Mouse (Mus musculus) ovary, postnatal 10 days (tissue): ENCODE data around the gene Blm.
"Not testable (repeated sequence)": the region's sequence is repeated elsewhere in the genome, so short reads cannot be mapped to it uniquely, and the experiment has no call there.

Source experiments
- DNase-seq: peaks from one replicate; pipeline ENCODE4 v3.0.0; 2022; ENCODE audit warnings: low spot score

Blm gene

DNA sequence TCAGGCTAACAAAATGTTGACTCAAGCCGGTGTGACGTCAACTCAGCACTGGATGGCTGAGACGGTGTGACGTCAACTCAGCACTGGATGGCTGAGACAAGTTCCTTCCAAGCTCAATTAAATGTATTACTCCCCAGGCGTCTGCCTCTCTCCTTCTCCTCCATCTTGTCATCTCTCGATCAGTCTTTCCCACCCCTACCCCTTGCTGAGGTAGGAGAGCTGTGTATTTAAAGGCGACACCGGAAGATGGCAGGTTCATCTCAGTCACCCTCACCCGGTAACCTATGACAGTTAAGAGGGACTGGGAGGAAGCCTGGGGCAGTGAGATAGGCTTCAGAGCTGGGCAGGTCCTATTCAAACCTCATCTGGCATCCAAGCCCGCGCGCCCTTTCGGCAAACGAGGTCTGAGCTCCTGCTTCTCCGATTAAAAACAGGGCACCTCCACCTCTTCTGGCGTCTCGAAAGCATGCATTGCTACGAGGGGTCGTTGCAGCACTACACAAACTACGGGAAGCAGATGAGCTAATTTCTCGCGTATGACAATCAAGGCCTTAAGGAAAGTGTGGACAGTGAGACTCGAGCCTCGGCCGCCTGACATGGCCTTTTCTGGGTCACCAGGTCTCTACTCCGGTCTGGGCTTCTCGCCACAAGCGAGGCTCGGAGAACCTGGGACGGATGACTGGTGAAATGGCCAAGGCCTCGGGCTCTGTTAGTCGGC lies 469 bp downstream of the Blm start:
- DNase-seq: no peak

DNA sequence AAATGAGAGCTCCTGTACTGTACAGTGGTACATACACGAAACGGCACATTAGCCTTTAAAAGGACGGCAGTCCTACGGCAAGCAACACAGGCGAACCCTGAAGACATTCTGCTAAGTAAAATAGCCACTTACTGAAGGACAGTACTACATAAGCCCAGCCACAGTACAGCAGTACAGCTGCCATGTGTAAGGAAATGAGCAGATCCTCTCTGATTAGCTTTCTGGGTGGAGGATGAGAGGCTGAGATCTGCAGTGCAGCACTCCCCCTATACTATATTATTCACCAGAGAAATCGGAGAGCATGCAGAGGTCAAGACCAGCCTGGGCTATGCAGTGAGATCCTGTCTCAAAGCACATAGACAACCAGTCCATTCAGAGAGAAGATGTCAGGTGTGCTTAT lies 3.8 kb downstream of the Blm start:
- no peak for DNase-seq

DNA sequence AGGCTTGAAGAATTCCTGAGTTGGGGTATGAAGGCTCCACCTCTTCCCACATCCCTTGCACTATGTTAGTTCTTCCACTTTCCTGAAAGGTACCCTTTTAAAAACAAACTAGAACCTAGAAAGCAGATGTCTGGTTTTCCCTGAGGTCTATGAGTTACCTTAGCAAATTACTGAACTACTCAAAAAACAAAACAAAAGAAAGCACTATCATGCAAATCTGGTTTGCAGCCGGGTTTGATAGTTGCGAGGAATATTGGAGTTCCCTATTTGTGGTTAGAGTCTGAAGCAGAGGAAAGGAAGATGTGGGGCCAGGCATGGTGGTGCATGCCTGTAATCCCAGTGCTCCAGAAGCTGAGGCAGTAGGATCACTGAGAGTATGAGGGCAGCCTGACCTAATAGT lies 4.3 kb downstream of the Blm start:
- DNase-seq: no peak

DNA sequence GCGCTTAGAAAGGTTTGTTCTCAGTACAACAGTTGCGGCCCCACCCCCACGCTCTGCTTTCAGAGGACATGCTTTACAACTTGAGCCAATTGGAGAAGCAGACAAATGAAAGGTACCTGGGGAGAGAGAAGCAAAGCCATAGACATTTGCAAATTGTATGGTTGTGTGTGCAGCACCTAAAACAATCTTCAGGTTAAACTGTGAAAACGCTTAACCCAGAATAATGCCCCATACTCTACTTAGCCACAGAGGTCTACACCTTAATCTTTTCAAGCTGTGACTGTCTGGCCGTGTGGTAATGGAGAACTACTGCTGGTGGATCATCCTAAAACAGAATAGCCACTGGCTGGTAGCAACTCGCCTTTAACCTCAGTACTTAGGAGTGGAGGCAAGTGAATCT lies 8.2 kb downstream of the Blm start:
- no peak for DNase-seq

DNA sequence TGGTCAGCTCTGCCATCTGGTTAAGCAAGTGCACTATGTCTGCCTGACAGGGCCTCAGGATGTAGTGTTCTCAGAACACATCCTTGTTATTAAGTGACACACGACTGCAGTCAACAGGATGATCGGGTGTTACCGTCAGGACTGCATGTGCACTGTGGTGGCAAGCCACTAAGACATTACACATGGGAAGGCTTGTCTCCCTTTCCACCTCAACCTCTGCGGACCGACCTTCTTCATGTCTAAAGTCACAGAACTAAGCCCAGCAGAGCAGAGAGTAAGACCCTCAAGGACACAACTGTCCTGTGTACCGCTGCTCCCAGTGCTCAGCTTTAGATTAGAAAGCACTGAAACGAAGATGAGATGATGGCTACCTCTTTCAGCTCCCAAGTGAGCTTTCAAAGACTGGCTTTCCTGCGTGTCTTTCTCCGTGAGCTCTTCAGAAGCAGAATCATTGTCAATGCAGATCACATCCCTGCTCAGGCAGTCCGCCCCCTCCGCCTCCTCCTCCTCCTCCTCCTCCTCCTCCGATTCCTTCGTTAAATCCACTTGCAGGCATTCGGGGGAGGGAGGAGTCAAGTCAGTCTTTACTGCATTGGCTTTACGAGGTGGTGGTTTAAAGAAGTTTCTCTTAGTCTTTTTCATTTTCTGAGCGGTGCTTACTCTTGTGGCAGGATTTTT lies 22.4 kb downstream of the Blm start:
- DNase-seq: no peak

DNA sequence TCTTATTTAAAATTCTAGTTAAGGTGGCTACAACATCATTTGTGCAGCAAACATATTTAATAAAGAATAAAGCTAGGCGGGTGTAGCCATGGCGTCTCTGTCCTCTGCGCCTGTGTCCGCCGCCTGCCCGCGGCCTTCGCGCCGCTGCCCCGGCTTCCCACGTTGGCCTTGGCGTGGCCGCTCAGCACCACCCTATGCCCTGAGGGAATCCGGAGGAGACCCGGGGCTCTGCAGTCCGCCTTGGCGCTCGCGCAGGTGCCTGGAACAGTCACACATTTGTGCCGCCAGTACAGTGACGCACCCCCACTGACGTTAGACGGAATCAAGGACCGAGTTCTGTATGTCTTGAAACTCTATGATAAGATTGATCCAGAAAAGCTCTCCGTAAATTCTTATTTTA lies 27.2 kb downstream of the Blm start:
- DNase-seq: not testable (repeated sequence)

DNA sequence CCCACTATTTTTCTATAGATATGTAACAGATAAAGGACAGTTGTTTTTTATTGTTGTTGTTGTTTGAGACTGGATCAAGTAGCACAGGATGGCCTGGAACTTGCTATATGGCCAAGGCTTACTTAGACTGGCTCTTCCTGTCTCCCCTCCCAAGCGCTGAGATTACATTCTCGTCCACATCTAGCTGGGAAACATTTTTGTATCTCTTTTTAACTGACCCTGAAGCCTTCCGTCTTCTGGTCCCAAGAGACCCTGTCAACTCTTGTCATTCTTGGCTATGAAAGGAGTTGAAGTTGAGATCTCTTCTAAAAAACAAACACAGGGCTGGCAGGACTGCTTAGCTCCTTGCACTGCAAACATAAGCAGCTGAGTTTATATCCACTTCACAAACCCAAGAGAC lies 28.9 kb downstream of the Blm start:
- no peak for DNase-seq

DNA sequence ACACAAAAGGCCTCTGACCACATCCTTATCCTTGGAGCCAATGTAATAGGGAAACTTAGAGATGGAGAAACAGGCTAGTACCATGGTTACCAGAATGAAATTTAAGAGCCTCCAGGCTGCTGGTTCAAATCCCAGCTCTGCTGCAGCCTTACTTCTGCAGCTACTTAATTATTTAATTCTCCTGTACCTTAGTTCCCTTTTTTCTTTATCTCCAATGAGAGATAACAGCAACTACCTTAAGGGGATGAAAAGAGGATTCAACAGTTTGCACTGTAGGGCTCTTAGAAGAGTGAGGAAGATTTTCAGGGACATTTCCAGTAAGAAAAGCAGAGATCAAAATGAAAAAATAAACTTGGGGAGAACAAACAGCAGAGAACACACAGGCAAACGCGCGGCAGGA lies 30.0 kb downstream of the Blm start:
- DNase-seq: no peak

DNA sequence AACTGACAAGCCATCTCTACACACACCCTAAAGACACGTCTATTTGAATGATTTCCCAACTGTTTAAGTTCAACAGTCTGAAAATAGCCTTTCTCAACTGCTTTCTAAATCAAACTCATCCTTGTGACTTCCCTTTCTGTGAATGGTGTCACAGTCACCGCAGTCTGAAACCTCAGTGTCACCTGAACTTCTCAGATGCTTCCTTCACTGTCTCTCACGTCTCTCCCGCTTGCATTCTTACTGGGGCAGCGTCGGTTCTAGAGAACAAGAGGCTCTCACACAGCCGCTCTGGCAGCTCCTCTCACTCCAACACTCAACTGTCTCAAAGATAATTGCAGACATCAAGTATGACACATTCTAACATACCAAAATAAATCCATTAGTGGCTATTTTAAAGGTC lies 33.9 kb downstream of the Blm start:
- no peak for DNase-seq

DNA sequence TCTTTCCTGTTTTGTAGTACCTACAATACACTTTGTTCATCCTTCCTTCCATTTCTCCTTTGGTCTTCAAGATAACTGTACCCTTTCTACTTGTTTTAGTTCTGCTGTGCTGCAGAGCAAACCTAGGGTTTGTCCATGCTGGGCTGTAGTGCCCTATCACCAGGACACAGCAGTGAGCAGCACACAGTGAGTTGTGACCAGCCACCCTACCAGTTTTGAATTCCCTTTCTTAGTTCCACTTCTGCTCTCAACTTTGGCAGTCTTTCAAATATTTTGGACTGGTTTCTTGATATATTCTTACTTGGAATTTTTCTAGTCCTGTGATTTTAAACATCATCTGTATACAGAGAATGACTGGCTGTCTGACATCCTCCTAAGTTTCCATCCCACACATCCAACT lies 34.8 kb downstream of the Blm start:
- no peak for DNase-seq

DNA sequence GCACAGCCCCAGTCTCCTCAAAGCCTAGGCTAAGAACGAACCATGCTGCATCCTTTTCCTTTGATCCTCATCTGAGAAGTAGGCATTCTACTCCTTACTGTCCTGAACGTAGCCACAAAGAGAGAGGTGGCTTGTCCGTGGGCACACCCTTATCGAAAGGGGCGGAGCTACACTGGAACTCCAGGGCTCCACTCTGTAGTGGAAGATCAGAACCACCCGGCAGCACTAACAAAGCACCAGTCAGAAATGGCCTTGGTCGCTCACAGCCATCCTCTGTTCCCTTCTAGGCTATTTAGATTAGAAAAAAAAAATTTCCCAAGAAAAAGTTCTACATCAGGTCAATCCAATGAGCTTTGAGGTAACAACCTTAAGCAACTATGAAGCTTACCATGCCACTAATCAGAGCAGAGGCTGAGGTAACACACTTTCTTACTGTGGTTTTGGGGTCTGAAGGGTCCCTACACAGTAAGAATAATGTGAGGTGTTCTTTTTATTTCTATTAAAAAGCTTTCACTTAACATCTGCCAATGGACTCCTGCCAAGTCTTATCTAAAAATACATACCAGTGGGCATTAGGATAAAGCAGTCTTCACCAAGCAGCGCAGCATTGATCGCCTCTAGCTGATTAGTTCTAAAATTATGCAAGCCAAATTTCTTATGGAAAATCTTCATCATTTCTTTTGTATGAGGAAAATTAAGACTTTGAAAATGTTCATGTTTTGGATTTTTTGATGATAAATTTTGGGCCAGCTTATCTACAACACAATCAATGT lies 35.5 kb downstream of the Blm start:
- no peak for DNase-seq

DNA sequence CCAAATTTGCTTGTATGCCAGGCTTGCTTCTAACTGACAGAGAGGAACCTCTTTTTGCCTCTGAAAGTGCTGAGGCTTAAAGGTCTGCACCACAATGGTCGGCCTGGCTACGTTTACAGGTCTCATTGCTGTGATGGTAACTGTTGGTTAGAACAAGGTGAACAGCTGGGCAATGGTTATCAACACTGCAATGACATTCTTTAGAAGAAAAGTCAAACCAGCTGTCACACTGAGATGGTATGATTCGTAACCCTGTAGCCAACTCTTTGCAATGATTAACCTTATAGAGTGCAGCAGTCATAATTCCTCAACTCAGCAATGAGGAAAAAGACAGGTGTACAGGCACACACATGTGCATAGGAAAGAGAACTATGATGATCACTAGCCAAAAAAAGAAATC lies 38.3 kb downstream of the Blm start:
- DNase-seq: no peak

DNA sequence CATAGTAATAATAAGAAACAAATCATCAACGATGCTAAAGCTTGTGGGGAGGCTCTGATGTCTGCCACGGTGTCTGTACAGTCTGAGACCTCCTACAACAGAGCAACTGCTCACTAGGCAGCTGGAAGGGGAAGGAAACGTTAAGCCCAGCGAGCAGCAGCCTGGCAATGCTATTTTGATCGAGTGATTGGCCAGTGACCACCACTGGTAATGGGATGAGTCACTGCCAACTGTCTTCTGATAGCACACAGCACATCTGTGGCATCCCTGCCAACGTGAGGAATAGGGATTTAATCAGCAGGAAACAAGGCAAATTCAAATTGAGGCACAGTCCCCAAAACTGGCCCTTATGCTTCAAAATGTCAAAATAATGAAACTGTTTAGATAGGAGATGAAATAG lies 39.7 kb downstream of the Blm start:
- no peak for DNase-seq

DNA sequence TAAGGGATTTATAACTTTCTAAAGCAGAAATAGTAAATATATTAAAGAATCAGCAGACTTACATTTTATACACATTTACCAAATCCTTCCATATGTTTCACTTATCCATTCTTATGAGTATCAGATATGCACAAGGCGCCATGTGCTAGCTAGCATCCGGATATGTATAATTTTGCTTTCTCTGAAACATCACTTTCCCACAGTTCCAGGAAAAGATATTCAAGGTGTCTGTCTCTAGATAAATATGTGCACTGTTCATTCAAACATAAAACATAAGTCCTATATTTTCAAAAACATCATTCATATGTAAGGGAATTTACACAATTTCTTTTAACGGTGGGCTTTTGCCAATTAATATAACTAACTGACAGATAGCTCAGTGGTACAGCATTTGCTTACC lies 42.9 kb downstream of the Blm start:
- DNase-seq: no peak

DNA sequence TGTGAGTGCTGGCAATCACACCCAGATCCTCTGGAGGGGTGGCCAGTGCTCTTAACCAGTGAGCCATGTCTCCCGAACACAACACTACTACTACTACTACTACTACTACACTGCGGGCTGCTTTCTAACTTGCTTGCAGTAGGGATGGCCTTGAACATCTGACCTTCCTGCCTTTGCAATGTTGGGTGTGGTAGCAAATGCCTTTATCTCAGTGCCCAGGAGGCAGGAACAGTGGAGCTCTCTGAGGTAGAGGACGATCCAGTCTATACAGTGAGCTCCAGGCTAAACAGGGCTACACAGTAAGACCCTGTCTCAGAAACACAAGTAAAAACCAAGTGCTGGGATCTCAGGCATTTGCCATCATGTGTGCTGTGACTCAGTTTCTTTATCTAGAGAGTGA lies 43.8 kb downstream of the Blm start:
- no peak for DNase-seq

DNA sequence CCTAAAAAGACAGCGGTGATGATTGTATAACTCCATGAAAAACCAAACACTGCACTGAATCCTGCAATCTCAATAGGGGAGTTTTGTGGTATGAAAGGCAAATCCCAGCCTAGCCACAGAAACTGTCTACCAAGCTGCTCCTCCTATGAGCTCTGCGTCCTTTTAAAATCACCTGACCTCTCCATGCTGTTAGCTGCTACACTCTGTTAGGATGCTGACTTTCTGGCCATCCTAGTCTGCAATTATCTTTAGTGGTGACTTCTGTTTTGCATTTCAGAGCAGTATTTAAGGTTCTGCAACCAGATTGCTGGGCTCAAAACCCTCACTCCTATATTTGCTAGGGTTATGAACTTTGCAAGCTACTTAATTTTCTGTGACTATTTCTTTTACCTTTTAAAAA lies 44.6 kb downstream of the Blm start:
- DNase-seq: no peak

DNA sequence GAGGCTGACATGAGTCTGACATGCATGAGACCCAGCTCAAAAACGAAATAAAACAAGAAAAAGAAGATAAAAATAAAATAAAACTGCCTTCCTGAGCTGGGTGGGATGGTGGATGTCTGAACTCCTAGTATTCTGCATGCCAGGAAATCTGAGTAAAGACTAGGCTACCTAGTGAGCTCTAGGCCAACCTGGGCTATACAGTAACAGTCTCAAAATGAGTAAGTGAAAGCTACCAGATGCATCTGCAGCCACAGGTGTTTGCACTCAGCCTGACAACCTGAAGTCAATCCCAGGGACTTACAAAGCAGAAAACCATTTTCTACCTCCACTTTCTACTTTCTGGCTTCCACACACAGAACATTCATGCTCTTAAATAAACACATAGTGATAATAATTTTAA lies 45.5 kb downstream of the Blm start:
- DNase-seq: no peak

DNA sequence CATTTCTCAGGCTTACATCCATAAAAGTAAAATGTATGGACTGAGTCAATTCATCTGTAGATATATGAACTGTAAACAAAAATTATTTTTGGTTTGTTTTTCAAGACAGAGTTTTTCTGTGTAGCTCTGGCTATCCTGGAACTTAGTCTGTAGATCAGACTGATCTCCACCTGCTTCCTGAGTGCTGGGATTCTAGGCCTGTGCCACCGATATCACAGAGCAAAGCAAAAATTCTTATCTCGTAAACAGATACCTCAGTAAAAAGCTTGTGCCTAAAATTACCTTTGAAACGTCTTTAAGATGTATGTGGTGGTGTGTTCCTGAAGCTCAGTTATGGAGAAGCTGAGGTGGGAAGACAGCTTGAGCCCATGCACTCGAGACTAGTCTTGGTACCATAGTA lies 47.7 kb downstream of the Blm start:
- no peak for DNase-seq

DNA sequence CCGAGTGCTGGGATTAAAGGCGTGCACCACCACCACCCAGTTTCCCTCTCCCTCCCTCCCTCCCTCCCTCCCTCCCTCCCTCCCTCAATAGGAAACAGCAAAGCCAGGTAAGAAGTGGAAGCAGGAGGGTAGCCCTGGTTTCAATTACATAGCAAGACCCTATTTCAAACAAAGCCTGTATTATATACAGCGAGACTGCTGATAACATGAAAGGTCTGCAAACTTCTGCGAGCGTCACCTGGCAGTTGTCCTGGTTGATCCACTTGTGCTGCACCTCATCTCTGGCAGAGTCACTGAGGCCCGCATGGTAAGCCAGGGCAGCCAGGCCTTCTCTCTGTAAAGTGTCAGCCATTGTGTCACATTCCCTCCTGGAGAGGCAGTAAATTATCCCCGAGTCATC lies 54.8 kb downstream of the Blm start:
- no peak for DNase-seq

DNA sequence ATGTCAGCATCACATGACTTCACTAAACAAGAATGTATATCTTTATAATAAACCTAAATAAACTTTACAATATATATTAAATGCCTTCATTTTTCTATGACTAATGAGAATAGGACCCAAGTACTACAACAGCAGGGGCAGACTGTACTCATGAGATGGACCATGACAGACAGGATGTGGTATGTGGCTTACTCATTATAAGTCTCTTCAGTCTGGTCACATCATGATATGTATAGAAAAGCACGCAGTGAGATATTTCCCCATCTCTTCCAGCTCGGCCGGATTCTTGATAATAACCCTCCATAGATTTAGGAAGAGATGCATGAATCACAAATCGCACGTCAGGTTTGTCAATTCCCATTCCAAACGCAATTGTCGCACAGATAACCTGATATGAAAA lies 61.1 kb downstream of the Blm start:
- DNase-seq: no peak

DNA sequence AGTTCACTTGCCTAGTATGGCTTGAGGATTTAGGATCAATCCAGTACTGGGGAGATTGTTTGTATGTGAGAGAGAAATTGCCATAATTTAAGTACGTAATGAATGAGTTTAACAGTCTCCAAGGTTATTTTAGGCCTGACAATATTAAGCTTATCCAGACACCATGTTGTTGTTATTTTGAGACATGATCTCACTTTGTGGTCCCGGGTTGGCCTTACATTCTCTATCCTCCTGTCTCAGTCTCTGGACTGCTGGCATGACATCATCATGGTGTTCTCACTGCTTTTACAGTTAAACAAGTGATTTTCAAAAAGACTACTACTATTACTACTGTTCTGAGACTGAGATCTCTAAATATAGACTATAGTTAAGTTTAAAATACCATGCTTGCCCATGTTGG lies 66.1 kb downstream of the Blm start:
- DNase-seq: no peak

DNA sequence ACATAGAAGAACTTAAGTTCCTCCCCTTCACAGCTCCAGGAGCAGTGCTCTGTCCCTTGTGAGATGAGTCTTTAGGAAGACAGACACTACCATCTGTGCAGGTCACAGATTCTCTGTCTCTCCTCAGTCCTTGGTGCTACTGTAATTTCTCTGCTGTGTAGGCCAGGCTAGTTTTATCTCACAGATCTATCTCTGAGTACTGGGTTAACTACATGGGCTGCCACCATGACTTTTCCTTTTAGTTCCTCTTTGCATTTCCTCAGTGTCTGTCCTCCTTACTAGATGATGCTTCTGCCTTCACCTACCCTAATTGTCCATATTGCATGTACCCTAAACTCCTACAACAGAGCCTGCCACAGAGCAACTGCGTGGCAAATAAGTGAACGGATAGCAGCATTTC lies 67.6 kb downstream of the Blm start:
- DNase-seq: no peak

DNA sequence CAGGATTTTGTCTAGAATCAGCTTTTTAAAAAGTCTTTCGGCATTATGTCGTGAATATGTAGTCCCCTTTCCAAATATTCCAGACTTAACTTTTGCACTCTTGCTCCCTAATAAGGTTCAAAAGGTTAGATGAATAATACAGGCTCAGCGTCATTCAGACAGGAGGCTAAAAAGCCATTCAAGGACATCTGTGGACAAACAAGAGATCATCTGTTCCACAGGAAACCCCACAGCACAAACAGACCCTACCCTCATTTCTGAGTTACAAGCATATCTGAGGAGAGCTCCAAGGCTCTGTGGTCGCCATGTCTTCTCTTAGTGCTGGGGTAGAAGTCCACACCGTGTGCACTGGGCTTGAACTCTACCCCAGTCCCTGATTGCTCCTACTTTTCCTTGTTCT lies 70.1 kb downstream of the Blm start:
- DNase-seq: no peak

DNA sequence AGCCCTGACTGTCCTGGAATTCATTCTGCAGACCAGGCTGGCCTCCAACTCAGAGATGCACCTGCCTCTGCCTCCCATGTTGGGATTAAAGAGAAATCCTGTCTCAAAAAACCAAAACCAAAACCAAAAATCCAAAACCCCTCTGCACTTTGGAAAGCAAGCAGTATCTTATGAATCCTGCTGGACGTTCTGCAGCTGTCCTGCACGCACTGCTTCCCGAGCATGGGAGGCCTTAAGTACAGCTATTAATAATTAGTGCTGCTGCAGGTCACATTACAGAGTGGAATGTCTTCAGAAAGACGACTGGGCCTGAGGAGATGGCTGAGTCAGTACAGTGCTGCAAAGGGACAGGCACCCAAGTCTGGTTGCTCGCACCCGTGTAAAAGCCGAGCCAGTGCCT lies 73.0 kb downstream of the Blm start:
- DNase-seq: no peak
